Mouse (Mus musculus) ES-CJ7 (cell line): ENCODE measurements around the gene Gm3415.
"Not testable (repeated sequence)": the region's sequence is repeated elsewhere in the genome, so short reads cannot be mapped to it uniquely, and the experiment has no call there.

Experiments
- DNase-seq: peaks from one replicate; pipeline ENCODE4 v3.0.0; 2011; ENCODE audit warnings: low read depth, low spot score

Gm3415 gene

DNA sequence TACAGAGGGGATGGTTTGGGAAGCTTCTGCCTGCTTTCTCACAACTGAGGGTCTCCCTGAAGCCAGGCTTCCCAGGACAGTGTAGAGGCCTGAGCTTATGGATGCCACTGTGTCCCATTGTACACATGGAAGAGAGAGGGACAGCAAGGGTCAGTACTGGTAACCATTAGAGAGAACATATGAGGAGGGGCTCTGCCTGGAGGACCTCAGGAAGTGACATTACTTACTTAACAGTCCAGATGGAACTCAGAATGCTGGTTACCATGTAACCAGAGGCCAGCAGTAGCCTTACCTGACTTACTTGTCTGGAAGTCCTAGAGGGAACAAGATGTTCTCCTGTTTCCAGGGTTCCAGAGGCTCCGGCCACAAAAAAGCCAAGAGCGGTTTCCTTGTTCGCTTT is at the start of gene Gm3415:
Gene Gm3415 (plus strand): TSS at position 301 of the 400 bp plus-strand sequence.
- DNase-seq = not testable (repeated sequence)

DNA sequence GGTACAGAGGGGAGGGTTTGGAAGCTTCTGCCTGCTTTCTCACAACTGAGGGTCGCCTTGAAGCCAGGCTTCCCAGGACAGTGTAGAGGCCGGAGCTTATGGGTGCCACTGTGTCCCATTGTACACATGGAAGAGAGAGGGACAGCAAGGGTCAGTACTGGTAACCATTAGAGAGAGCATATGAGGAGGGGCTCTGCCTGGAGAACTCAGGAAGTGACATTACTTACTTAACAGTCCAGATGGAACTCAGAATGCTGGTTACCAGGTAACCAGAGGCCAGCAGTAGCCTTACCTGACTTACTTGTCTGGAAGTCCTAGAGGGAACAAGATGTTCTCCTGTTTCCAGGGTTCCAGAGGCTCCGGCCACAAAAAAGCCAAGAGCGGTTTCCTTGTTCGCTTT is 42.1 kb upstream of the Gm3415 start, which contains the start of gene Gm3402:
Gene Gm3402 (plus strand): TSS at position 301 of the 400 bp plus-strand sequence.
- not testable (repeated sequence) for DNase-seq

DNA sequence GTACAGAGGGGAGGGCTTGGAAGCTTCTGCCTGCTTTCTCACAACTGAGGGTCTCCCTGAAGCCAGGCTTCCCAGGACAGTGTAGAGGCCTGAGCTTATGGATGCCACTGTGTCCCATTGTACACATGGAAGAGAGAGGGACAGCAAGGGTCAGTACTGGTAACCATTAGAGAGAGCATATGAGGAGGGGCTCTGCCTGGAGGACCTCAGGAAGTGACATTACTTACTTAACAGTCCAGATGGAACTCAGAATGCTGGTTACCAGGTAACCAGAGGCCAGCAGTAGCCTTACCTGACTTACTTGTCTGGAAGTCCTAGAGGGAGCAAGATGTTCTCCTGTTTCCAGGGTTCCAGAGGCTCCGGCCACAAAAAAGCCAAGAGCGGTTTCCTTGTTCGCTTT is 30.4 kb upstream of the Gm3415 start, which contains the start of gene Gm3404:
Gene Gm3404 (plus strand): TSS at position 301 of the 400 bp plus-strand sequence.
- not testable (repeated sequence) for DNase-seq

DNA sequence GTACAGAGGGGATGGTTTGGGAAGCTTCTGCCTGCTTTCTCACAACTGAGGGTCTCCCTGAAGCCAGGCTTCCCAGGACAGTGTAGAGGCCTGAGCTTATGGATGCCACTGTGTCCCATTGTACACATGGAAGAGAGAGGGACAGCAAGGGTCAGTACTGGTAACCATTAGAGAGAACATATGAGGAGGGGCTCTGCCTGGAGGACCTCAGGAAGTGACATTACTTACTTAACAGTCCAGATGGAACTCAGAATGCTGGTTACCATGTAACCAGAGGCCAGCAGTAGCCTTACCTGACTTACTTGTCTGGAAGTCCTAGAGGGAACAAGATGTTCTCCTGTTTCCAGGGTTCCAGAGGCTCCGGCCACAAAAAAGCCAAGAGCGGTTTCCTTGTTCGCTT is 18.6 kb upstream of the Gm3415 start, which contains the start of gene Gm3409:
Gene Gm3409 (plus strand): TSS at position 301 of the 400 bp plus-strand sequence.
- DNase-seq = not testable (repeated sequence)

DNA sequence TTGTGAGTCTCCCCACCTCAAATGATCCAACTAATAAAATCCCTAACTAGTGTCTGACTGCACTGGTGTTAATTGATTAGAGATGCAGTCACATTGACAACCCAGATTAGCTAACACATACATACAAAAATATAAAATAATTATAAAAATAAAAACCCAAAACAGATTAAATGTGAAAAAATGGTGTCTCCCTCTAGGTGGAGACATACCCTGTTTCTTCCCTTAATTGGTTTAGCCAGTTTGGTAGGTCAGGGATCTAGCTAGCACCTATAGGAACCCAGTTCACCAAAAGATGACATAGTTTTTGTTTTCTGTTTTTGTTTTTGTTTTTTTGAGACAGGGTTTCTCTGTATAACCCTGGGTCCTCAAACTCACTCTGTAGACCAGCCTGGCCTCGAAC is 8.3 kb downstream of the Gm3415 start:
- DNase-seq = no peak

DNA sequence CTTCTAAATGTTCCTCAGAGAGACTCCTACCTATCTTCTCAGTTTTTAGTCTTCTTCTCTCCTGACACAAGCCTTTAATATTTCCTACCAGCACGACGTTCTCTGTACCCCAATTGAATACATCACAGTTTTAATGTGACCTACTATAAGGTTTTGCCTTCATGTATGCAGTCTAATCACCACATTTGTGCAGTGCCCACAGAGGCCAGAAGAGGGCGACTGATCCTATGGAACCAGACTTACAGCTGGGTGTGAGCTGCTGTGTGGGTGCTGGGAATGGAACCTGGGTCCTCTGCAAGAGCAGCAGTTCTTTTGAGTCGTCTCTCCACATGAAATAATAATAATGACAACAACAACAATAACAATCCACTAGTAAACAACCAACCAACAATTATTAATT is 11.1 kb downstream of the Gm3415 start:
- peak; percentile 72 for DNase-seq

DNA sequence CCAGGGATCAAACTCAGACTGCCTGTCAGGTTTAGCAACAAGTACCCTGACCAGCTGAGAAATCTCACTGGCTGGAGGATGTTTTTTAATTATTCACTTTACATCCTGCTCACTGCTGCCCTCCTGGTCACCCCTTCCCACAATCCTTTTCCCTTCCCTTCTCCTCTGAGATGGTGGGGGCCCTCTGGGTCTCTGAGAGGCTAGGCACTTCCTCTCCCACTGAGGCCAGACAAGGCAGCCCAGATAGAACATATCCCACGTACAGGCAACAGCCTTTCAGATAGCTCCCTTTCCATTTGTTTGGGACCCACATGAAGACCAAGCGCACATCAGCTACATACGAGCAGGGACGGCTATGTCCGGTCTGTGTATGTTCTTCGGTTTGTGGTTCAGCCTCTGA is 14.2 kb downstream of the Gm3415 start:
- not testable (repeated sequence) for DNase-seq

DNA sequence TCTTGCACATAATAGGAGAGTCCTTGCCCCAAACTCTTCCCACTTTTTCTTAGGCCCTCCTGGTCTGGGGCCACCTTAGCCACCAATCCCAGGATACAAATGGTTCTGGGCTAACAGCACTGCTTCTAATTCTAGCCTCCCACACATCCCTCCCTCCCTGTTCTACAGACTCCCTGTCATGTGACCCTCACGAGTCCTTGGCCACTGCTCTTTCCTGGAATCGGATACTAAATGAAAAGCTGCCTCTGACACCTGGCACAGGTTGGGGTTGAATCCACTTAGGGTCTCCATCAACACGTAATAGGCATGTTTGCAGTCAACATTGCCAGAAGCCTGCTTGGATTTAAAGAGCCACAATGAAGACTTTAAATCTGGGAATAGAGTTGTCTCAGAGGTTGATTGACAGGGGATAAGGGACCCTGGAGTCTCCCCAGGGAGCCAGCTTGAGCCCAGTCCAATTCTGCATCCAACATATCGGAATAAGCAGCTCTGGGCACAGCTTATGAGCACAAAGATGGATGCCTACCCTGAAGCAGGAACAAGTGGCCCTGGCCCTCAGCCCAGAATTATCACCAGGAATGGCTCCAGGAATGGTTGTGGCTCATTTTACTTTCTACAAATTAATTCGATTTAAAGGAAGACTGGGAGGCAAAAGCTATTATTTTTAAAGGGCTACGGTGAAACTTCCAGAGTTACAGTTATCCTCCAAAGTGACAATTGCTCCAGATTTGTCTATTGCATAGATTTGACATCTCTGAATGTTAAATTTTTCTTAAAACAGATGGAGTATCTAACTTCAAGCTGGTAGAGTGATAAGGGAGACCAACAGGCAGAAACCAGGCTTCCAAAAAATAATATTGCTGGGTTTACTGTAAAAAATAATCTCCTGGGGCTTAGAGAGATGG is 16.1 kb downstream of the Gm3415 start:
- not testable (repeated sequence) for DNase-seq

DNA sequence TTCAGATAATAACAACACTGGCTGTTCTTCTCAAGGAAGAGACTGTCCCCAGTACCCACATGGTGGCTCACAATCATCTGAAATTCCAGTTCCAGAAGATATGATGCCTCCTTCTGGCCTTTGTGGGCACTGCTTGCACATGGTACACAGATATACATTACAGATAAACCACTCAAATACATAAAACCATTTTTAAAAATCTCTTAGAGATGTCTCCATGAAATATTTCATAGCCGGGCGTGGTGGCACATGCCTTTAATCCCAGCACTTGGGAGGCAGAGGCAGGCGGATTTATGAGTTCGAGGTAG is 16.8 kb downstream of the Gm3415 start:
- not testable (repeated sequence) for DNase-seq

DNA sequence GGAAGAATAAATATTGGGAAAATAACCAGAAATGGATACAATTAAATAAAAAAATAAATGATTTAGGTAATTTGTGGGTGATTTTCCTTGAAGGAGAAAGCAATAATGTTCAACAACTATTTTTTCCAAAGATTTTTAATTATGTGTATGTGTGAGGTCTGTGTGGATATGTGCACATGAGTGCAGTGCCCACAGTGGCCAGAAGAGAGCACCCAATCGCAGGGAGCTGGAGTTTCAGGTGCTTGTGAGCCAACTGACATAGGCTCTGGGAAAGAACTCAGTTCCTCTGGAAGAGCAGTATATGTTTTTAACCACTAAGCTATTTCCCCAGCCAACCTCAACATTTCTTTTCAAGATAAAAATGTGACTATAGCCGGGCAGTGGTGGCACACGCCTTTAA is 20.7 kb downstream of the Gm3415 start:
- peak; percentile 25 for DNase-seq

DNA sequence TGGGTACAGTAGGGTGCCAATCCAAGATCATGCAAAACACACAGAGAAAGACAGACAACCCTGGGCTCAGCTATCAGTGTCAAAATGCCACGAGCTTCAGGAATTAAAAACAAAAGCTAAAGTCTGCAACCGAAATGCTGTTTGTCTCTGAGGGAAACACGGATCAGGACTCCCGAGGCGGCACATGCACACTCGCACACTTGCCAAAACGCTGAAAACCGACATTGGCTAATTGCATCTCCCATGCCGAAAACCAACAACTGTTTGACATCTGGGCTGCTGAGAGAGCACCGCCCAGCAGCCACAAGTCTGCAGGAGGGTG is 28.2 kb downstream of the Gm3415 start:
- no peak for DNase-seq

DNA sequence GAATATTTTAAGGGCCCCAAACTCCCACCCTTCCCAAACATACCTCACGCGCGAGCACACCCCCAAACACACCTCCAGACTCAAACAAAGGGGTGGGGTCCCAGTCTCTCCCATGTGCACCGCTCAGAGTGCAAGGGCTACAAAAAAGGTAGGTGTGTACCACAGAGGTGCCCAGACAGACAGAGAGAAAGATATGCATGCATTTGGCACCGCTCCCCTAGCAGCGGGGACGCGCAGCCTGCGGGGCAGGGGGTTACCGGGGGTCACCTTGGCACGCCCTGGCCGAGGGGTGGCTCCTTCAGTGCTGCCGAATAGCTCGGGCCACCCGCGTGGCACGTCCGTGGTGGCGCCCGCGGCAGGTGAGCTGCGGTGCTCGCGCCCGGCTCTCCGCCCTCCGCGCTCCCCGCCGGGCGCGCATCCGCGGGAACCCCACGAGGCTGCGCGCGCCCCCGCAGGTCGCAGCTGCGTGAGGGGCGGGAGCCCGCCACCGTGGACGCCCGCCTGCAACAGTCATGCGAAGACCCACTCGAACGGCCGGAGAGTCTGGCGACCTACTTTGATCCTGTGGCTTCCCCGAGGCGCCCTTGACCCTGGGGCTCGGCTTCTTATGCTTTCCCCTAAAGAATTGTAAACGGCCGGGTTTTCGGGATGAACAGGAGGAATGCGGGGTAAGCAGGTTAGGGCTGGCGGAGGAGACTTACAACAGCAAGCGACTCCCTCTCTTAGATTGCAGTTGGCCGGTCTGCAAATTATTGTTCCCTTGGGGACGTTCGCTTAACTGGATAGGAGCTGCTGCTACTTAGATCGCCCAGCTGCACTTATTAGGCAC is 28.8 kb downstream of the Gm3415 start, which contains the start of gene Gpr12:
Gene Gpr12 (minus strand): TSS at position 762 of the 829 bp plus-strand sequence.
- peak; percentile 57 for DNase-seq

DNA sequence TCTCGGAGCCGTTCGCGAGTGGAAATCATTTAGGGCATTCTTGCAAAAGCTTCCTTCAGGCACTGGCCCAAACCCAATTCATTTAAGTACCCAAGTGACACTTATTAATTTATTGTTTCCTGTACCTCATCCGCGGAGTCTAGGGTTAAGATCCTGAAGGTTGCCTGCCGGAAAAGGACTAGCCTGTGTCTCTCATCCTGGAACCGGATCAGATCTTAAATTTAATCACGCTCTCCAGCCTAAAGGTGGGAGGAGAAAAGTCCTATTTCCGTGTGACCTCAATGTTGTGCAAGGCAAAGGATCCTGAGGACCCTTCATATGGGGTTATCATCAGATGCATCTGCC is 29.3 kb downstream of the Gm3415 start:
- no peak for DNase-seq

DNA sequence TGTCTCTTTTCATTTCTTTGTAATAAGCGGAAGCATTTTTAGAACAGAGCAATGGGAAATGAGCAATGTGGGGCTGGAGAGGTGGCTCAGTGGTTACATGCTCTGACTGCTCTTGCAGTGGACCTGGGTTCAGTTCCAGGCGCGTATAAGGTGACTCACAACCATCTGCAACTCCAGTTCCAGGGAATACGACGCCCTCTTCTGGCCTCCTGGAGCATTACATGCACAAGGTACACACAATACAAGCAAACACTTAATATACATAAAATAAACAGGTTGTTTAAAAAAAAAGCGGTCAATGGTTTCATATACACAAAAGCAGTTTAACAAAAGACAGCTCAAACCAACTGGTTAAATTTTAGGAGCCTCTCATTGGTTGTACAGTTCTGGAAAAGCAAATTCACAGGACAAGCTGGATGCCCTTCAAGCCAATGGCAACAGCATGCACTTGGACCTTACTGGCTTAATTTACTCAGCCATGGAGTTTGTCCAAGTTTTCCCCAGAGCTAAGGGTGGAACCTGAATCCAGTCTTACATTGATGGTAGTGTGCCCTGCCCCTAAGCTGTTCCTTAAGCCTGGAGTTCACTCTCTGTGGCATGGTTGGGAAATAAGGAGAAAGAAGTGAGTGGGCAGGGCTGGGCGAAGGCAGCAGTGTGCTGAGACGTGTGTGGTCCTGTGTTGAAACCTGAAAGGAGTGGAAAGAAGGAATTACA is 30.6 kb downstream of the Gm3415 start:
- peak; percentile 28 for DNase-seq

DNA sequence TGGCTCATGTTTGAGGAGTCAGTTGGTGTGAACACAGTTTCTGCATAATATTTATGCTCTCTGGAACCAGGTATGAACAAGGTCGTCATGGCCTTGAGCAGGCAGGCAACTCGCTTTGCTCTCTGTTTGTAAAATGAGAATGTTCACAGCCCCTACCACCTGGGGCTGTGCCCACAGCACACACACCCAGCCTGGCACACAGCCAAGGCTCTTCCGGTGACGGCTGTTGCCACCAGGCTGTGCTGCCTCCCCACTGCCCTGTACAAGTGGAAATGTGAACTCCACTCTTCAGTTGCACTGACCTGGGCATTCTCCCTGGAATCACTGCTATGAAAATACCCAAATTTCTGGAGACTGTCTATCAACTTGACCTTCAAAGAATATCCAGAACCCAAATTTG is 35.1 kb downstream of the Gm3415 start:
- no peak for DNase-seq

DNA sequence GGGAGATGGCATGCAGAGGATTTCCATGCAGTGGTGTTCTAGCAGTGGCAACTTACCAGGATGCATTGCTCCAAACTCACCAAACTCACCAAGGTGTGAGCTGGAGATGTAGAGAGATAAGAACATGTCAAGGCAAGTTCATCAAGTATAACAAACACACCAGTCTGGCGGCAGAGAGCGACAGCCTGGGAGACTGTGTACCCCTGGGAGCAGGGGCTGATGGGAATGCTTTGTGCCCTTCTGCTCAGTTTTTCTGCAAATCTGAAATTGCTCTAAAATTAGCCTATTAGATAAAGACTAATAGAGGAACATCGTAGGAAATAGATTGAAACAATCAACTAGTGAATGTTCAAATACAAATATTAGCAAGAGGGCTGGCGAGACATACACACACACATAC is 35.7 kb downstream of the Gm3415 start:
- DNase-seq = no peak

DNA sequence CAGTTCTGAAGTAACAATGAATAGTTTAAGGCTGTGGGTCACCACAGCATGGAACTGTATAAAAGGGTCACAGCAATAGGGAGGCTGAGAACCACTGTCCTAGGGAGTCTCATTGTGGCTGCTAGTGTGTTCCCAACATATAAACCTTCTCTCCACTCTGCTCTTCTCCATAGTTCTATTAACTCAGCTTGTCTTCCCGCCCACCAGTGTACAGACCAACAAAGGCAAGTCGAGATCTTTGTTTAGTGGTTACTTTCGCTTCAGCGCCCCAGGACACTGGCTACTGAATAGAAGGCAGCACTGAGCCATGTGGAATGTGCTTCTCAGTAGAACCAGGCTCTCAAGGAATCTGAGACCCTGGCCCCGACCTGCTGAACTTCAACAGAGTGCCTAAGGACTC is 36.6 kb downstream of the Gm3415 start:
- DNase-seq = no peak

DNA sequence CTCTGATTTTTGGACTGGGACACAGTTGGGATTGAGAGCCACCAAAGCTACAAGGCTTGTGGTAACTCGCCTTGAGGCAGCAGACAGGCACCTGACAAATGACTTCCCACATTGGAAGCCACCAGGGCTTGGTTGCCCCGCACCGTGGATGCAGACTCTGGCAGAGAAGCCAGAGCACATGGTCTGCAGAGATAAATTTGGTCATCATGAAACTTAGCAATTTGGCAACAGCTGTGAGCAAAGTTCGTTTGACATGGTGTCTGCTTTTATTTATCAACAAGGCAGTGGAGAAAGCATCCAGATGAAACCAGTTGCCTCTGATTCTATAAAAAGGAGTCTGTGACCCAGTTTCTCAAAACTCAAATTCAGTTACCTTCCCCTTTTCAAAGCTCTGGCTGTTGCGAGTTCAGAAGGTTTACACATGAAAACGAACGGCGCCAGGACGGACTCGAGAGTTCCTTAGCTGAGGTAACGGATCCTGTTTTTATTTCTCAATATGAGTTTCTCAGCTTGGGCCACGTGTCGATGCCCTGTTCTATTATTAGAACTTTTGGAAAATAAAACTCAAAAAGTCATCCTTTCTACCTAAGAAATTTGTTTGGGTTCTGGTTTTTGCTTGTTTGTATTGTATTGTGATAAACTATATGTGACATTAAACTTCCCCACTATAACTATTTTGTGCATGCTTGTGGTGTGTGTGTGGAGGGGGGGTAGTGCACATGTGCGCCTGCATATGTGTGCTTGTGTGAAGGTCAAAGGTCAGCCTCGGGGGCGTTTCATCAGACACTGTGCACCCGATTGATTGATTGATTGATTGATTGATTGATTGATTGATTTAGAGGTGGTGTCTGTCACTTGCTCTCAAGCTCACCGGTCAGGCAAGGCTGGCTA is 40.9 kb downstream of the Gm3415 start:
- no peak for DNase-seq

DNA sequence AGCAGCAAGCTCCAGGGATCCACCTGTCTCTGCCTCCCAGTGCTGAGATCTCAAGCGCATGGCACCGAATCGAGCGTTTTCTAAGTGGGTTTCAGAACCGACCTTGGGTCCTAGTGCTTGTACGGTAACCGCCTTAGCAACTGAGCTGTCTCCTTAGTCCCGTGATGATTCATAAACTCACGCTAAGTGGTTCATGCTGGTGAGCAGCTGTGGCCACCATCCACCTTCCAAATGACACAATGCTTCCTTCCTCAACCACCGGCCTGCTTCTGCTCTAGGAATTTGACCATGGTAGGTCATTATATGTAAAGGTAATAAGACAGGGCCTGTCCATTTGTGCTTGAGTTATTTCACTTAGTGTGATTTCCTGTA is 41.6 kb downstream of the Gm3415 start:
- no peak for DNase-seq

DNA sequence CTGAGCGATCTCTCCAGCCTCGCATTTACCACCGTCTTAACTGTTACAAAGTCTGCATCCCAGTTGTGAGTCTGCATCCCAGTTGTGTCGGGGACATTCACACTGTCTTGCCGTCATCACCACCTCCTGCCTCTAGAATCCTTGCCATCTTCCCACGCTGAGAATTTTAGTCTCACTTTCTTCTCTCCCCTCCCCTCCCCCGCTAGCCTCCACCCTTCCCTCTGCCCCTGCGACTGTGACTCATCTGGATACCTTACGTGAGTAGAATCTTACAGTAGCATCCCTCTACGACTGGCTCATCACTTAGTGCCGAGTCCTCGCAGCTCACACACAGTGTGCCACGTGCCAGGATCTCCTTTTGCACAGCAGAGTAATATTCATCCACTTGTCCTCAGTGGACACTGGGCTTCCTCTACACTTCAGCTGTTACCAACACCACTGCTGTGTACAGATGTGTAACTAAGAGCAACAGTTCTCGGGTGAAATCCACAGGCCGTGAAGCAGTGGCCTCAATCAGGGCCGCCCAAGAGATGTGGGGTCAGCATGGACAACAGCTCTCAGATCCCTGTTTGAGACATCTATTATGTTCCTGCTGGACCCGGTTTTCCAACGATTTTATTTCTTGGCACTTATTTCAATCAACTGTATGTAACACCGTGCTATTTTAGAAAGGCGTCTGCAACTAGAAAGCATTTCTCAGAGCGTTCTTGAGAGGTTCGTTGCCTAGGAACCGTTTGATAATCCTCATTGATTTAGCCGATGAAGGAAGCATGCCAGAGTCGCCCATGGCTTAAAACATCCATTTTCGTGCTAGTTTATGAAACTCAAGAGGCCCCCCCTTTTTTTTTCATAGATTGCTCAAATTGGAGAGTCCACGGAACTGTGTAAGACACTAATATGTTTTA is 42.5 kb downstream of the Gm3415 start:
- DNase-seq = no peak
